ENCODE assay signal across 19 mouse cellular contexts in genomic region chr9:63876023-63876422, GRCm38 (mm10).
A peak's percentile ranks its signal among the peaks of the same experiment; 100 is the strongest.
DNase-seq lines count a peak whose midpoint lies in the region; ATAC-seq and TF ChIP-seq lines count a peak whose summit lies in the region.
"Had no signal": no experiment of that assay in that cellular context is flagged by ENCODE, and none has a peak within 500 bp of the region (broad histone marks: within the 10 kb centered on the region; RNA-seq: fewer than 3 reads in every experiment).

No protein-coding gene starts in this region.

- no peaks in the 10 kb centered on the region for H3K27me3 ChIP-seq in embryonic facial prominence, embryonic 14.5 days (replicated peaks; ENCODE audit: control insufficient read depth, insufficient read depth, low read length)
- peaks cover 15% of the 10 kb centered on the region for H3K27me3 ChIP-seq in embryonic facial prominence, embryonic 10.5 days (replicated peaks; ENCODE audit: low read depth, poor library complexity, severe bottlenecking)
- H3K27me3 ChIP-seq in kidney, embryonic 14.5 days (ENCODE audit: control insufficient read depth, insufficient read depth, low read length), result no peaks in the 10 kb centered on the region
- peaks cover 4% of the 10 kb centered on the region; the same call in 1 of the 2 replicates for H3K27me3 ChIP-seq in E14TG2a.4 (ENCODE audit: insufficient read depth, low read length)
- H3K27me3 ChIP-seq in limb, embryonic 13.5 days, result peaks cover 15% of the 10 kb centered on the region

- H3K27ac ChIP-seq in embryonic facial prominence, embryonic 14.5 days (replicated peaks; ENCODE audit: low read depth, low read length), result no peak overlapping the region
- no peak overlapping the region for H3K27ac ChIP-seq in embryonic facial prominence, embryonic 10.5 days (replicated peaks)
- no peak overlapping the region for H3K27ac ChIP-seq in kidney, embryonic 14.5 days (ENCODE audit: low read depth, low read length)
- no peak overlapping the region for H3K27ac ChIP-seq in limb, embryonic 13.5 days
- H3K27ac ChIP-seq: forebrain, embryonic 12.5 days; heart, adult 2 months; layer of hippocampus, adult 2 months; liver, embryonic 13.5 days had no signal

- H3K9ac ChIP-seq in embryonic facial prominence, embryonic 14.5 days (ENCODE audit: low read depth, low read length), result no peak overlapping the region
- no peak overlapping the region for H3K9ac ChIP-seq in kidney, embryonic 14.5 days (ENCODE audit: low read depth, low read length)
- H3K9ac ChIP-seq in limb, embryonic 13.5 days, result no peak overlapping the region
- H3K9ac ChIP-seq: forebrain, embryonic 12.5 days; liver, embryonic 13.5 days; lung, embryonic 14.5 days had no signal

- WGBS in embryonic facial prominence, embryonic 14.5 days, result 88% methylated on average over 12 of the region's 12 CpGs
- 92% methylated on average over 12 of the region's 12 CpGs for WGBS in embryonic facial prominence, embryonic 10.5 days
- WGBS in kidney, embryonic 14.5 days, result 76% methylated on average over 12 of the region's 12 CpGs
- 66% methylated on average over 12 of the region's 12 CpGs for WGBS in limb, embryonic 13.5 days

- H3K36me3 ChIP-seq in embryonic facial prominence, embryonic 14.5 days (ENCODE audit: control insufficient read depth, insufficient read depth, low read length), result no peaks in the 10 kb centered on the region
- H3K36me3 ChIP-seq in embryonic facial prominence, embryonic 10.5 days (replicated peaks), result no peaks in the 10 kb centered on the region
- H3K36me3 ChIP-seq in kidney, embryonic 14.5 days (ENCODE audit: control insufficient read depth, insufficient read depth, low read length), result no peaks in the 10 kb centered on the region
- no peaks in the 10 kb centered on the region for H3K36me3 ChIP-seq in E14TG2a.4 (ENCODE audit: insufficient read depth, low read length)
- H3K36me3 ChIP-seq in limb, embryonic 13.5 days, result no peaks in the 10 kb centered on the region
- H3K36me3 ChIP-seq: forebrain, embryonic 12.5 days; liver, embryonic 13.5 days had no signal

- ATAC-seq in embryonic facial prominence, embryonic 14.5 days (ENCODE audit: low read depth), result no peak
- no peak for ATAC-seq in kidney, embryonic 14.5 days (ENCODE audit: low FRiP score, low TSS enrichment)
- ATAC-seq in limb, embryonic 13.5 days (ENCODE audit: low FRiP score, low read depth), result no peak

- no peak overlapping the region for H3K4me3 ChIP-seq in embryonic facial prominence, embryonic 14.5 days (ENCODE audit: low read depth, low read length)
- H3K4me3 ChIP-seq in embryonic facial prominence, embryonic 10.5 days, result no peak overlapping the region
- H3K4me3 ChIP-seq in kidney, embryonic 14.5 days (ENCODE audit: low read length), result no peak overlapping the region
- H3K4me3 ChIP-seq in E14TG2a.4 (replicated peaks; ENCODE audit: low read length), result peak overlapping the region; percentile 66
- 0 out of 2 replicates have a peak overlapping the region, but pooled peaks have one; percentile 11 for H3K4me3 ChIP-seq in limb, embryonic 13.5 days
- H3K4me3 ChIP-seq: forebrain, embryonic 12.5 days; heart, adult 2 months; liver, embryonic 13.5 days had no signal

- TF ChIP-seq CTCF in E14TG2a.4 (conservative IDR thresholded peaks at IDR 0.05; ENCODE audit: low read length), result no peak

- no peak overlapping the region for H3K4me2 ChIP-seq in embryonic facial prominence, embryonic 14.5 days (ENCODE audit: low read depth, low read length)
- H3K4me2 ChIP-seq in kidney, embryonic 14.5 days (replicated peaks; ENCODE audit: low read depth, low read length), result peak overlapping the region; percentile 36; the same call in 1 of the 2 replicates
- H3K4me2 ChIP-seq in limb, embryonic 13.5 days (replicated peaks), result peak overlapping the region; percentile 51
- H3K4me2 ChIP-seq: forebrain, embryonic 12.5 days had no signal

- H3K4me1 ChIP-seq in embryonic facial prominence, embryonic 14.5 days (ENCODE audit: control insufficient read depth, insufficient read depth, low read length), result peaks cover 23% of the 10 kb centered on the region
- peaks cover 32% of the 10 kb centered on the region for H3K4me1 ChIP-seq in embryonic facial prominence, embryonic 10.5 days
- H3K4me1 ChIP-seq in kidney, embryonic 14.5 days (ENCODE audit: control insufficient read depth, insufficient read depth, low read length), result peaks cover 15% of the 10 kb centered on the region; the same call in 1 of the 2 replicates
- H3K4me1 ChIP-seq in E14TG2a.4 (replicated peaks; ENCODE audit: low read depth, low read length), result peaks cover 59% of the 10 kb centered on the region
- H3K4me1 ChIP-seq in limb, embryonic 13.5 days, result peaks cover 37% of the 10 kb centered on the region

- H3K9me3 ChIP-seq in embryonic facial prominence, embryonic 14.5 days (ENCODE audit: control insufficient read depth, low read length), result no peaks in the 10 kb centered on the region
- H3K9me3 ChIP-seq in embryonic facial prominence, embryonic 10.5 days, result no peaks in the 10 kb centered on the region
- H3K9me3 ChIP-seq in kidney, embryonic 14.5 days (ENCODE audit: control insufficient read depth, low read length), result no peaks in the 10 kb centered on the region
- H3K9me3 ChIP-seq in E14TG2a.4 (ENCODE audit: low read length), result peaks cover 6% of the 10 kb centered on the region; the same call in 1 of the 2 replicates
- no peaks in the 10 kb centered on the region for H3K9me3 ChIP-seq in limb, embryonic 13.5 days
- H3K9me3 ChIP-seq: forebrain, embryonic 12.5 days; liver, embryonic 13.5 days had no signal

- DNase-seq in embryonic facial prominence, embryonic 14.5 days (ENCODE audit: low spot score), result peak; percentile 18
- DNase-seq in embryonic facial prominence, embryonic 10.5 days (ENCODE audit: low spot score), result no peak
- DNase-seq in kidney, postnatal 10 days, result no peak
- DNase-seq in frontal cortex, postnatal 25 days (ENCODE audit: low spot score in 2 of 2), result no peak
- DNase-seq in adrenal gland, adult 8-10 months, result no peak
- DNase-seq: cerebellum, adult 2 months; cerebellum, postnatal 36 days; gastrocnemius, postnatal 14 days; heart, adult 2 months; kidney, adult 8-10 months; liver, embryonic 13.5 days; lung, postnatal 36 days; thymus, postnatal 25 days had no signal

Comparison
In these comparisons a context has a peak if more than half of its experiments do, and no peak if none do; other contexts are left out.
1. H3K4me3 ChIP-seq: peak in E14TG2a.4 (single experiment) and limb, embryonic 13.5 days (single experiment); none in embryonic facial prominence, embryonic 14.5 days (single experiment), embryonic facial prominence, embryonic 10.5 days (single experiment) and kidney, embryonic 14.5 days (single experiment).